Mouse (Mus musculus): ENCODE data around the gene Otop2. TPM values are rescaled to one million over a fixed set of nuclear protein-coding genes. Genes with fewer than 3 reads are reported as not detected.
A peak's percentile ranks its signal among the peaks of the same experiment; 100 is the strongest.

Gene Otop2
- total and polyA plus RNA-seq, 2 experiments from 2014 or later = 0.13 TPM; not detected in 1

- ATAC-seq (peak; percentile 23), DNase-seq (no peak)
- 50% methylated on average over 21 of the region's 21 CpGs for WGBS
- peaks cover 5% of the 10 kb centered on the region for H3K4me1 ChIP-seq (ENCODE audit: insufficient read depth)
- peak overlapping the region; percentile 63 for H3K4me2 ChIP-seq (ENCODE audit: low read depth)
- no peaks in the 10 kb centered on the region for H3K27me3 ChIP-seq (ENCODE audit: insufficient read depth, low read length)
- H3K4me3 ChIP-seq (ENCODE audit: low read depth, low read length) = peak overlapping the region; percentile 36
- H3K9ac ChIP-seq = peak overlapping the region; percentile 44
- no peaks in the 10 kb centered on the region for H3K36me3 ChIP-seq (ENCODE audit: insufficient read depth)
- H3K27ac ChIP-seq (ENCODE audit: low read depth, low read length) = no peak overlapping the region
- no peaks in the 10 kb centered on the region for H3K9me3 ChIP-seq (ENCODE audit: low read length)
- TF ChIP-seq CTCF (IDR thresholded peaks at IDR 0.05; ENCODE audit: low read depth) = no peak
Observed at GRCm38 (mm10) chr11:115296471-115297210, 10.3 kb upstream of the Otop2 start.

GRCm38 (mm10) chr11:115297214-115297826 lies 9.6 kb upstream of the Otop2 start, which contains the start of gene Fads6:
Gene Fads6 (minus strand): TSS chr11:115297663.
- under 1% methylated on average over 44 of the region's 44 CpGs for WGBS
- DNase-seq = peak; percentile 77
- H3K27ac ChIP-seq (ENCODE audit: low read depth, low read length) = 0 out of 2 replicates have a peak within 1 kb of the TSS, but pooled peaks have one; percentile 6
- H3K36me3 ChIP-seq (ENCODE audit: insufficient read depth) = no peaks in the 10 kb centered on the region
- H3K4me2 ChIP-seq (ENCODE audit: low read depth) = peak within 1 kb of the TSS; percentile 63
- no peaks in the 10 kb centered on the region for H3K9me3 ChIP-seq (ENCODE audit: low read length)
- peak within 1 kb of the TSS; percentile 44 for H3K9ac ChIP-seq
- peak within 1 kb of the TSS; percentile 36 for H3K4me3 ChIP-seq (ENCODE audit: low read depth, low read length)
- peaks cover 5% of the 10 kb centered on the region for H3K4me1 ChIP-seq (ENCODE audit: insufficient read depth)
- H3K27me3 ChIP-seq (ENCODE audit: insufficient read depth, low read length) = no peaks in the 10 kb centered on the region
- ATAC-seq = peak; percentile 96
- peak; percentile 77 for TF ChIP-seq CTCF (IDR thresholded peaks at IDR 0.05; ENCODE audit: low read depth)

- Histone ChIP-seq H3K36me3 (ENCODE audit: insufficient read depth) (no peaks in the 10 kb centered on the region), H3K9me3 (ENCODE audit: low read length) (no peaks in the 10 kb centered on the region), H3K4me1 (ENCODE audit: insufficient read depth) (peaks cover 5% of the 10 kb centered on the region), H3K4me3 (ENCODE audit: low read depth, low read length) (no peak overlapping the region), H3K27ac (ENCODE audit: low read depth, low read length) (no peak overlapping the region), H3K27me3 (ENCODE audit: insufficient read depth, low read length) (no peaks in the 10 kb centered on the region), H3K4me2 (ENCODE audit: low read depth) (no peak overlapping the region), H3K9ac (no peak overlapping the region)
- no peak for TF ChIP-seq CTCF (IDR thresholded peaks at IDR 0.05; ENCODE audit: low read depth)
- 72% methylated on average over 8 of the region's 8 CpGs for WGBS
- ATAC-seq (no peak), DNase-seq (no peak)
Observed at GRCm38 (mm10) chr11:115298160-115298559, 8.8 kb upstream of the Otop2 start.

GRCm38 (mm10) chr11:115300745-115301144 lies 6.2 kb upstream of the Otop2 start:
- no peak for ATAC-seq
- H3K9me3 ChIP-seq (ENCODE audit: low read length) = no peaks in the 10 kb centered on the region
- no peak overlapping the region for H3K4me2 ChIP-seq (ENCODE audit: low read depth)
- H3K36me3 ChIP-seq (ENCODE audit: insufficient read depth) = no peaks in the 10 kb centered on the region
- H3K4me3 ChIP-seq (ENCODE audit: low read depth, low read length) = no peak overlapping the region
- WGBS = 77% methylated on average over 4 of the region's 4 CpGs
- H3K27ac ChIP-seq (ENCODE audit: low read depth, low read length) = no peak overlapping the region
- H3K27me3 ChIP-seq (ENCODE audit: insufficient read depth, low read length) = no peaks in the 10 kb centered on the region
- DNase-seq = no peak
- no peak for TF ChIP-seq CTCF (IDR thresholded peaks at IDR 0.05; ENCODE audit: low read depth)
- H3K4me1 ChIP-seq (ENCODE audit: insufficient read depth) = peaks cover 5% of the 10 kb centered on the region
- no peak overlapping the region for H3K9ac ChIP-seq

GRCm38 (mm10) chr11:115301351-115301750 lies 5.6 kb upstream of the Otop2 start:
- 87% methylated on average over 2 of the region's 2 CpGs for WGBS
- Histone ChIP-seq H3K36me3 (ENCODE audit: insufficient read depth) (no peaks in the 10 kb centered on the region), H3K4me2 (ENCODE audit: low read depth) (no peak overlapping the region), H3K9me3 (ENCODE audit: low read length) (no peaks in the 10 kb centered on the region), H3K27ac (ENCODE audit: low read depth, low read length) (no peak overlapping the region), H3K4me3 (ENCODE audit: low read depth, low read length) (no peak overlapping the region), H3K4me1 (ENCODE audit: insufficient read depth) (peaks cover 5% of the 10 kb centered on the region), H3K27me3 (ENCODE audit: insufficient read depth, low read length) (no peaks in the 10 kb centered on the region), H3K9ac (no peak overlapping the region)
- DNase-seq (no peak), ATAC-seq (no peak)
- no peak for TF ChIP-seq CTCF (IDR thresholded peaks at IDR 0.05; ENCODE audit: low read depth)

- no peak for TF ChIP-seq CTCF (IDR thresholded peaks at IDR 0.05; ENCODE audit: low read depth)
- Histone ChIP-seq H3K27me3 (ENCODE audit: insufficient read depth, low read length) (no peaks in the 10 kb centered on the region), H3K27ac (ENCODE audit: low read depth, low read length) (no peak overlapping the region), H3K4me1 (ENCODE audit: insufficient read depth) (no peaks in the 10 kb centered on the region), H3K9me3 (ENCODE audit: low read length) (no peaks in the 10 kb centered on the region), H3K9ac (no peak overlapping the region), H3K4me2 (ENCODE audit: low read depth) (no peak overlapping the region), H3K36me3 (ENCODE audit: insufficient read depth) (no peaks in the 10 kb centered on the region), H3K4me3 (ENCODE audit: low read depth, low read length) (no peak overlapping the region)
- ATAC-seq (no peak), DNase-seq (no peak)
- WGBS = 82% methylated on average over 8 of the region's 8 CpGs
Observed at GRCm38 (mm10) chr11:115303167-115303566, 3.8 kb upstream of the Otop2 start.

GRCm38 (mm10) chr11:115308781-115309180 lies 1.8 kb downstream of the Otop2 start:
- TF ChIP-seq CTCF (IDR thresholded peaks at IDR 0.05; ENCODE audit: low read depth) = no peak
- Histone ChIP-seq H3K9me3 (ENCODE audit: low read length) (no peaks in the 10 kb centered on the region), H3K27ac (ENCODE audit: low read depth, low read length) (no peak overlapping the region), H3K4me3 (ENCODE audit: low read depth, low read length) (no peak overlapping the region), H3K36me3 (ENCODE audit: insufficient read depth) (no peaks in the 10 kb centered on the region), H3K4me2 (ENCODE audit: low read depth) (no peak overlapping the region), H3K27me3 (ENCODE audit: insufficient read depth, low read length) (no peaks in the 10 kb centered on the region; the same call in 1 of the 2 replicates), H3K4me1 (ENCODE audit: insufficient read depth) (no peaks in the 10 kb centered on the region), H3K9ac (no peak overlapping the region)
- ATAC-seq = no peak
- WGBS = 78% methylated on average over 1 of the region's 1 CpGs
- no peak for DNase-seq
